Mouse (Mus musculus): Measurements from ENCODE around the gene Cuedc2. TPM values are rescaled to one million over a fixed set of nuclear protein-coding genes. Genes with fewer than 3 reads are reported as not detected.

The Cuedc2 gene
- polyA plus RNA-seq, 1 experiment from 2014 or later, result 198 TPM

DNA sequence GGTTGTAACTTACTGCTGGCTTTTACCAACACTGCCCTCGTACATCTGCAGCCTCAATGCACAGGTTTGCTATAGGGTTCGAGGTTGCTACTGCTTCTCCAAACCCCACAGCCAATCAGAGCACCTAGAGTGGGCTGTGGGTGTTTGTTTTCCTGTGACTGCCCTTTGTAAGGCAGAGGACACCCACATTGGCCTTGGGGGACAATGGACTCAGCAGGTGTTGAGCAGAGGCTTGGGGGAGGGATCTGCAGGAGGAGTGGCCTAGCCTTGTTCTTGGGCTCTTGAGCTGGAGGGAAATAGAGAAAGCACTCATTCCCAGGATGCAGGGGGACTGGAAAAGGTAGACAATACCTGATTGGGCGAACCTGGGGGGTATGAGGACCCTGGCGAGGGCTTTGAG lies 19.9 kb upstream of the Cuedc2 start:
- Histone ChIP-seq H3K9me3 (ENCODE audit: low read length) (no peaks in the 10 kb centered on the region), H3K4me2 (replicated peaks; ENCODE audit: low read depth, low read length) (peak overlapping the region; percentile 90), H3K27ac (ENCODE audit: low read length) (peak overlapping the region; percentile 3; the same call in 1 of the 2 replicates), H3K4me1 (ENCODE audit: insufficient read depth, low read length) (peaks cover 13% of the 10 kb centered on the region), H3K36me3 (ENCODE audit: insufficient read depth, low read length) (no peaks in the 10 kb centered on the region), H3K27me3 (ENCODE audit: insufficient read depth, low read length) (peaks cover 6% of the 10 kb centered on the region; the same call in 1 of the 2 replicates), H3K9ac (replicated peaks; ENCODE audit: low read length) (no peak overlapping the region), H3K4me3 (ENCODE audit: low read length) (no peak overlapping the region)
- WGBS, result 62% methylated on average over 4 of the region's 4 CpGs
- no peak for ATAC-seq (ENCODE audit: low FRiP score, low TSS enrichment)

DNA sequence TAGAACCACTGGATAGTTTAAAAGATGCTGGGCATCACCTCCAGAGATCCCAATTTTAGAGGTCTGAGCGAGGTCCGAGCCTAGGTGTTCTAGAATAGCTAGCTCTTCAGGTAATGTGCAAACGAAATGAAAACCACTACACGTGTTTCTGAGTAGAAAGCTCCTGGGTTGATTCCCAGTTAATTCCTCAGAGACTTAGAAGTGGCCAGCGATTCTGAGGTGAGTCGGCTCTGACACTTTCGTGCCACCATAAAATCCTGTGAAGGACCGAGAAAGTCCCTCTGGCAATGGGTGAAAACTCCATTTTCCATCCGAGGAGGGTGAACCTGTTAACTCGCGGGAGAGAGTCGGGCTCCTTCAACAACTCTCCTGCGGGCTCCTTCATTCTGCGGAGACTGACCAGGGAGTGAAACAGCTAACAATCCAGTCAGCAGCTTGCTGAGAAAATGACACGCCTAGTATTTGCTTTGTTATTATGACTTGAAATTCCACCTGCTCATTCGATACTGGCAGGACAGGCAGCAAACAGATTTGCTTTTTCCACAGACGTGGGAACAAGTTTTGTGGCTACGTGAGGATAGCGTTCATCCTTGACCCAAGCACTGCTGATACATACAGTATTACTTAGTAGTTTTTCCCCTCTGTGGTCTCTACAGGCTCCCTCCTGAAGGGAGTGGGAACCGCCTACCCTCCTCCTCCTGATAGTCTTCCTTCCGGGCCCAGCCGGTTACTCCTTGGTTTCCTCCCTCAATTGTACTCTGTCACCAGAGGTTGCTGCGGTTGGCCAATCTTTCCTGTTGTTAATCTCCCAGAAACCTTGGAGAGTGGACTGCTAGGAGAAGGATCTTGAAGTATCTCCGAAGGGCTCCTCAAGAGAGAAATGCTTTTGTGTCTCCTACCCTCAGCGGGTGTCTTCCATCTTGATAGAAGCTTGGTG lies 19.1 kb upstream of the Cuedc2 start:
- 13% methylated on average over 25 of the region's 25 CpGs for WGBS
- H3K27me3 ChIP-seq (ENCODE audit: insufficient read depth, low read length), result peaks cover 6% of the 10 kb centered on the region; the same call in 1 of the 2 replicates
- H3K4me2 ChIP-seq (replicated peaks; ENCODE audit: low read depth, low read length), result peak overlapping the region; percentile 90
- peaks cover 13% of the 10 kb centered on the region for H3K4me1 ChIP-seq (ENCODE audit: insufficient read depth, low read length)
- no peaks in the 10 kb centered on the region for H3K9me3 ChIP-seq (ENCODE audit: low read length)
- no peaks in the 10 kb centered on the region for H3K36me3 ChIP-seq (ENCODE audit: insufficient read depth, low read length)
- H3K9ac ChIP-seq (replicated peaks; ENCODE audit: low read length), result peak overlapping the region; percentile 74
- H3K4me3 ChIP-seq (ENCODE audit: low read length), result peak overlapping the region; percentile 60
- peak; percentile 68 for ATAC-seq (ENCODE audit: low FRiP score, low TSS enrichment)
- H3K27ac ChIP-seq (ENCODE audit: low read length), result peak overlapping the region; percentile 3; the same call in 1 of the 2 replicates

GRCm38 (mm10) chr19:46356701-46357138 lies 18.2 kb upstream of the Cuedc2 start:
- ATAC-seq (ENCODE audit: low FRiP score, low TSS enrichment), result peak; percentile 86
- Histone ChIP-seq H3K36me3 (ENCODE audit: insufficient read depth, low read length) (no peaks in the 10 kb centered on the region), H3K4me2 (replicated peaks; ENCODE audit: low read depth, low read length) (peak overlapping the region; percentile 90), H3K9ac (replicated peaks; ENCODE audit: low read length) (peak overlapping the region; percentile 74), H3K9me3 (ENCODE audit: low read length) (no peaks in the 10 kb centered on the region), H3K4me3 (ENCODE audit: low read length) (peak overlapping the region; percentile 60), H3K4me1 (ENCODE audit: insufficient read depth, low read length) (peaks cover 13% of the 10 kb centered on the region), H3K27me3 (ENCODE audit: insufficient read depth, low read length) (peaks cover 6% of the 10 kb centered on the region; the same call in 1 of the 2 replicates), H3K27ac (ENCODE audit: low read length) (no peak overlapping the region)
- WGBS, result under 1% methylated on average over 28 of the region's 29 CpGs

GRCm38 (mm10) chr19:46350168-46350932 lies 11.8 kb upstream of the Cuedc2 start, which contains the start of gene 2310034G01Rik:
Gene 2310034G01Rik, minus strand, starts transcription at chr19:46350302.
- no peak for ATAC-seq (ENCODE audit: low FRiP score, low TSS enrichment)
- H3K27me3 ChIP-seq (ENCODE audit: insufficient read depth, low read length), result peaks cover under 1% of the 10 kb centered on the region; the same call in 1 of the 2 replicates
- no peaks in the 10 kb centered on the region for H3K36me3 ChIP-seq (ENCODE audit: insufficient read depth, low read length)
- H3K9ac ChIP-seq (replicated peaks; ENCODE audit: low read length), result peak within 1 kb of the TSS; percentile 86
- peak within 1 kb of the TSS; percentile 72 for H3K4me3 ChIP-seq (ENCODE audit: low read length)
- WGBS, result 59% methylated on average over 10 of the region's 10 CpGs
- no peaks in the 10 kb centered on the region for H3K9me3 ChIP-seq (ENCODE audit: low read length)
- peak within 1 kb of the TSS; percentile 77; the same call in 1 of the 2 replicates for H3K27ac ChIP-seq (ENCODE audit: low read length)
- peak within 1 kb of the TSS; percentile 96 for H3K4me2 ChIP-seq (replicated peaks; ENCODE audit: low read depth, low read length)
- peaks cover 17% of the 10 kb centered on the region for H3K4me1 ChIP-seq (ENCODE audit: insufficient read depth, low read length)

- Histone ChIP-seq H3K4me2 (replicated peaks; ENCODE audit: low read depth, low read length) (peak overlapping the region; percentile 96), H3K27me3 (ENCODE audit: insufficient read depth, low read length) (no peaks in the 10 kb centered on the region), H3K9ac (replicated peaks; ENCODE audit: low read length) (peak overlapping the region; percentile 86), H3K4me1 (ENCODE audit: insufficient read depth, low read length) (peaks cover 17% of the 10 kb centered on the region), H3K4me3 (ENCODE audit: low read length) (peak overlapping the region; percentile 72), H3K36me3 (ENCODE audit: insufficient read depth, low read length) (no peaks in the 10 kb centered on the region), H3K27ac (ENCODE audit: low read length) (no peak overlapping the region), H3K9me3 (ENCODE audit: low read length) (no peaks in the 10 kb centered on the region)
- 24% methylated on average over 6 of the region's 6 CpGs for WGBS
- ATAC-seq (ENCODE audit: low FRiP score, low TSS enrichment), result peak; percentile 41; the same call in 1 of the 2 replicates
Measured at GRCm38 (mm10) chr19:46349550-46349949, 11.0 kb upstream of the Cuedc2 start.

- Histone ChIP-seq H3K4me3 (ENCODE audit: low read length) (peak overlapping the region; percentile 72), H3K4me1 (ENCODE audit: insufficient read depth, low read length) (peaks cover 17% of the 10 kb centered on the region), H3K36me3 (ENCODE audit: insufficient read depth, low read length) (no peaks in the 10 kb centered on the region), H3K27me3 (ENCODE audit: insufficient read depth, low read length) (no peaks in the 10 kb centered on the region), H3K9me3 (ENCODE audit: low read length) (no peaks in the 10 kb centered on the region), H3K27ac (ENCODE audit: low read length) (peak overlapping the region; percentile 77), H3K9ac (replicated peaks; ENCODE audit: low read length) (peak overlapping the region; percentile 86), H3K4me2 (replicated peaks; ENCODE audit: low read depth, low read length) (peak overlapping the region; percentile 96)
- ATAC-seq (ENCODE audit: low FRiP score, low TSS enrichment), result peak; percentile 91
- WGBS, result under 1% methylated on average over 65 of the region's 78 CpGs
Measured at GRCm38 (mm10) chr19:46348761-46349458, 10.4 kb upstream of the Cuedc2 start.

DNA sequence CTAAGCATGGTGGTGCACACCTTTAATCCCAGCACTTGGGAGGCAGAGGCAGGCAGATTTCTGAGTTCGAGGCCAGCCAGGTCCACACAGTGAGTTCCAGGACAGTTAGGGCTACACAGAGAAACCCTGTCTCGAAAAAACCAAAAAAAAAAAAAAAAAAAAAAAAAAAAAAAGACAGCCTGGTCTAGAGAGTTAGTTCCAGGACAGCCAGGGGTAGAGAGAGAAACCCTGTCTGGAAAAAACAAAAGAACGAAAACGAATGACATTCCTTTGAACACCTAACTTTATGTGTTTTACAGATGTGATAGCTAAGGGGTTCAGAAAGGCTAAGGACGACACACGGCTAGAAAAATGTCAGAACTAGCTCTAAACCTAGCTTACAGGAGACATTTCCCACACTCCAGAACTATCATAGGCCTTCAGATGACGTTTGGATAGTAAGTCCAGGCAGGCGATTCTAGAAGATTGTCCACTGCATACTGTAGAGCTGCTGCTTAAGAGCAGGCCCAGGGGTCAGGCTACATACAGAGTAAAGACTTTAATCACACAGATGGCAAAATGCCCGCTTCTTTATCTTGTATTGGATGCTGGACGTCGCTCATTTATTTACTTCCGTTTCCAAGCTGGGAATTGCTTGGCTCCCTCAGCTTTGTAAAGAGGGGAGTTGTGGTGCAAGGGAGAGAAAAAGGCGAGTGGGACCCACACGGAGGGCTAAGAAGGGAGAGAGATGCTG lies 9.6 kb upstream of the Cuedc2 start:
- H3K27ac ChIP-seq (ENCODE audit: low read length), result peak overlapping the region; percentile 77
- peak overlapping the region; percentile 96 for H3K4me2 ChIP-seq (replicated peaks; ENCODE audit: low read depth, low read length)
- H3K27me3 ChIP-seq (ENCODE audit: insufficient read depth, low read length), result 0 out of 2 replicates have a peak, but pooled peaks cover 2% of the 10 kb centered on the region
- H3K36me3 ChIP-seq (ENCODE audit: insufficient read depth, low read length), result no peaks in the 10 kb centered on the region
- peak overlapping the region; percentile 86 for H3K9ac ChIP-seq (replicated peaks; ENCODE audit: low read length)
- WGBS, result 29% methylated on average over 14 of the region's 14 CpGs
- H3K4me3 ChIP-seq (ENCODE audit: low read length), result peak overlapping the region; percentile 72
- peaks cover 17% of the 10 kb centered on the region for H3K4me1 ChIP-seq (ENCODE audit: insufficient read depth, low read length)
- no peak for ATAC-seq (ENCODE audit: low FRiP score, low TSS enrichment)
- H3K9me3 ChIP-seq (ENCODE audit: low read length), result no peaks in the 10 kb centered on the region

DNA sequence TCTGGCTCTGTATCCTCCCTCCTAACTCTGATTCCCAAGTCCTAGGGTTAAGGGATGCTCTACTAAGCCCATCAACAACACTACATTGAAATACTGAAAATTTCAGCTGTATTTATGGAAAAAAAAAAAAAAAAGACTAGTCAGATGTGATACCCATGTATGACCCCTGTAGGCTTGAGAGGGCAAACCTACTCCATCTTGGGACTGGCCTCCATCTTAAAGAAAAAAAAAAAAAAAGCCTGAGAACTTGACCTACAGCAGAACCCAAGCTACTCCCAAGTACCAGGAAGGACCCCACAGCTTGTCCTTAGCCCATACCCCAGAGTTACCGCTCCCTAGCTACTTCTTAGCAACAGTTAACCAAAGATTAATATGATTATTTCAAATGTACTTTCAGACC lies 8.6 kb upstream of the Cuedc2 start:
- Histone ChIP-seq H3K27ac (ENCODE audit: low read length) (no peak overlapping the region), H3K9ac (replicated peaks; ENCODE audit: low read length) (no peak overlapping the region), H3K4me3 (ENCODE audit: low read length) (no peak overlapping the region), H3K27me3 (ENCODE audit: insufficient read depth, low read length) (0 out of 2 replicates have a peak, but pooled peaks cover 2% of the 10 kb centered on the region), H3K4me1 (ENCODE audit: insufficient read depth, low read length) (peaks cover 17% of the 10 kb centered on the region), H3K9me3 (ENCODE audit: low read length) (no peaks in the 10 kb centered on the region), H3K36me3 (ENCODE audit: insufficient read depth, low read length) (no peaks in the 10 kb centered on the region), H3K4me2 (replicated peaks; ENCODE audit: low read depth, low read length) (no peak overlapping the region)
- 97% methylated on average over 1 of the region's 1 CpGs for WGBS
- no peak for ATAC-seq (ENCODE audit: low FRiP score, low TSS enrichment)

All from kidney, embryonic 16.5 days (tissue).